Mouse (Mus musculus) CH12.LX (cell line): ENCODE data around the gene F2. TPM values are rescaled to one million over a fixed set of nuclear protein-coding genes. Genes with fewer than 3 reads are reported as not detected.

Experiments
- DNase-seq: peaks from one replicate; pipeline ENCODE4 v3.0.0-alpha.2; 2013; ENCODE audit errors: extremely low read depth
- H3K27ac ChIP-seq: 2 replicates; pipeline ENCODE4 v1.5.1; 2012; ENCODE audit warnings: low read depth, mild to moderate bottlenecking, control low read depth, moderate library complexity; ENCODE audit not compliant: insufficient read depth
- H3K27me3 ChIP-seq: replicated peaks from 2 replicates; pipeline ENCODE3; 2012; ENCODE audit warnings: inconsistent platforms
- H3K36me3 ChIP-seq, 2 experiments: replicated peaks in 1 of 2; 2 replicates each; pipeline versions ENCODE3 to v1.6.1; 2012; ENCODE audit warnings: inconsistent platforms in 1 of 2, low read length in 1 of 2, mild to moderate bottlenecking in 1 of 2, mixed read lengths in 1 of 2, moderate library complexity in 1 of 2; ENCODE audit not compliant: control insufficient read depth in 1 of 2, insufficient read depth in 1 of 2
- H3K4me1 ChIP-seq, 2 experiments: 2 replicates each; pipeline ENCODE4 v1.6.1; 2012; ENCODE audit warnings: inconsistent platforms in 1 of 2, moderate library complexity in 1 of 2; ENCODE audit not compliant: insufficient read depth in 2 of 2, control insufficient read depth in 1 of 2
- H3K4me2 ChIP-seq: 2 replicates; pipeline ENCODE4 v1.6.1; 2012; ENCODE audit warnings: low read depth, mild to moderate bottlenecking, control low read depth; ENCODE audit not compliant: poor library complexity, insufficient read depth, severe bottlenecking
- H3K4me3 ChIP-seq, 3 experiments: fragments of 150-350 bp in 1 of 3; sonication (generic) in 1 of 3; replicated peaks in 1 of 3; 2 replicates each; pipeline versions ENCODE3 to v1.5.1; 2011 to 2012; ENCODE audit warnings: low read depth in 2 of 3, low read length in 2 of 3, mild to moderate bottlenecking in 2 of 3, moderate library complexity in 2 of 3, control low read depth in 1 of 3, improper control_type of control experiment in 1 of 3, inconsistent platforms in 1 of 3, mixed read lengths in 1 of 3; ENCODE audit not compliant: poor library complexity in 1 of 3
- H3K79me2 ChIP-seq: replicated peaks from 2 replicates; pipeline ENCODE4 v1.6.1; 2012; ENCODE audit warnings: mild to moderate bottlenecking, moderate library complexity; ENCODE audit not compliant: control insufficient read depth, poor library complexity, insufficient read depth, severe bottlenecking; ENCODE audit errors: extremely low read depth
- H3K9ac ChIP-seq: 2 replicates; pipeline ENCODE4 v1.6.1; 2012; ENCODE audit warnings: low read depth, mild to moderate bottlenecking, control low read depth, moderate library complexity; ENCODE audit not compliant: insufficient read depth
- H3K9me3 ChIP-seq: replicated peaks from 2 replicates; pipeline ENCODE3; 2012; ENCODE audit warnings: low read length, inconsistent platforms, mixed read lengths
- CHD2 ChIP-seq: IDR thresholded peaks from 2 replicates; pipeline ENCODE4 v1.6.1; 2011; ENCODE audit warnings: low read length, improper control_type of control experiment
- E2F4 ChIP-seq: IDR thresholded peaks from 2 replicates; pipeline ENCODE4 v1.6.1; 2011; ENCODE audit warnings: low read depth, low read length, improper control_type of control experiment; ENCODE audit not compliant: insufficient replicate concordance
- GABPA ChIP-seq: IDR thresholded peaks from 2 replicates; pipeline ENCODE4 v1.6.1; 2012; ENCODE audit warnings: low read depth, low read length, improper control_type of control experiment, inconsistent platforms; ENCODE audit not compliant: insufficient replicate concordance
- IRF4 ChIP-seq: IDR thresholded peaks from 2 replicates; pipeline ENCODE4 v1.6.1; 2014; ENCODE audit warnings: low read depth, mild to moderate bottlenecking, inconsistent platforms, low read length, improper control_type of control experiment
- JUND ChIP-seq: conservative IDR thresholded peaks from 2 replicates; pipeline ENCODE4 v1.6.1; 2011; ENCODE audit warnings: low read depth, low read length, improper control_type of control experiment
- KAT2A ChIP-seq: IDR thresholded peaks from 2 replicates; pipeline ENCODE4 v1.6.1; 2012; ENCODE audit warnings: low read length, improper control_type of control experiment, inconsistent platforms; ENCODE audit not compliant: insufficient replicate concordance
- MAX ChIP-seq: IDR thresholded peaks from 2 replicates; pipeline ENCODE4 v1.6.1; 2011; ENCODE audit warnings: low read length, improper control_type of control experiment
- MAZ ChIP-seq: IDR thresholded peaks from 2 replicates; pipeline ENCODE4 v1.6.1; 2012; ENCODE audit warnings: low read depth, mild to moderate bottlenecking, inconsistent platforms, low read length, improper control_type of control experiment, moderate library complexity
- MXI1 ChIP-seq: IDR thresholded peaks from 2 replicates; pipeline ENCODE4 v1.6.1; 2011; ENCODE audit warnings: mild to moderate bottlenecking, low read depth, low read length, improper control_type of control experiment
- NELFE ChIP-seq: IDR thresholded peaks from 2 replicates; pipeline ENCODE4 v1.6.1; 2011; ENCODE audit warnings: low read depth, low read length, improper control_type of control experiment
- NRF1 ChIP-seq: IDR thresholded peaks from 2 replicates; pipeline ENCODE4 v1.6.1; 2014; ENCODE audit warnings: low read depth, mild to moderate bottlenecking, inconsistent platforms, low read length, improper control_type of control experiment, moderate library complexity
- PAX5 ChIP-seq: IDR thresholded peaks from 2 replicates; pipeline ENCODE4 v1.6.1; 2012; ENCODE audit warnings: low read length, inconsistent platforms, mixed read lengths
- POLR2A ChIP-seq: IDR thresholded peaks from 2 replicates; pipeline ENCODE4 v1.6.1; 2011; ENCODE audit warnings: low read depth, mild to moderate bottlenecking, improper control_type of control experiment, low read length
- SIN3A ChIP-seq: IDR thresholded peaks from 2 replicates; pipeline ENCODE4 v1.6.1; 2012; ENCODE audit warnings: low read length, improper control_type of control experiment, inconsistent platforms
- TBP ChIP-seq: conservative IDR thresholded peaks from 2 replicates; pipeline ENCODE4 v1.6.1; 2011; ENCODE audit warnings: low read depth, low read length, improper control_type of control experiment
- TCF12 ChIP-seq: IDR thresholded peaks from 2 replicates; pipeline ENCODE4 v1.6.1; 2014; ENCODE audit warnings: low read depth, mild to moderate bottlenecking, inconsistent platforms, low read length, improper control_type of control experiment
- UBTF ChIP-seq: IDR thresholded peaks from 2 replicates; pipeline ENCODE4 v1.6.1; 2012; ENCODE audit warnings: low read depth, mild to moderate bottlenecking, inconsistent platforms, low read length, improper control_type of control experiment, moderate library complexity
- USF1 ChIP-seq: IDR thresholded peaks from 2 replicates; pipeline ENCODE4 v1.6.1; 2014; ENCODE audit warnings: low read depth, mild to moderate bottlenecking, inconsistent platforms, low read length, improper control_type of control experiment
- USF2 ChIP-seq: conservative IDR thresholded peaks from 2 replicates; pipeline ENCODE4 v1.6.1; 2011; ENCODE audit warnings: low read depth, low read length, improper control_type of control experiment
- ZC3H11A ChIP-seq: IDR thresholded peaks from 2 replicates; pipeline ENCODE4 v1.6.1; 2012; ENCODE audit warnings: low read depth, mild to moderate bottlenecking, inconsistent platforms, low read length, improper control_type of control experiment
- ZKSCAN1 ChIP-seq: IDR thresholded peaks from 2 replicates; pipeline ENCODE4 v1.6.1; 2012; ENCODE audit warnings: low read depth, inconsistent platforms, low read length, improper control_type of control experiment, borderline replicate concordance
- ZNF384 ChIP-seq: IDR thresholded peaks from 2 replicates; pipeline ENCODE4 v1.6.1; 2012; ENCODE audit warnings: low read depth, low read length, improper control_type of control experiment, inconsistent platforms
- dilution Hi-C: fragments of 300-500 bp; cut with MboI; formaldehyde crosslinking; loops from 2 replicates; pipeline ENCODE4 v1.14.3; 2020; ENCODE audit warnings: low sequenced_read_pairs; ENCODE audit not compliant: extremely low pct_unique_long_range_greater_than_20kb, extremely low pct_ligation_motif_present
- in situ Hi-C: fragments of 300-500 bp; cut with MboI; formaldehyde crosslinking; loops from 3 replicates; pipeline ENCODE4 v1.14.3; 2019; ENCODE audit warnings: low sequenced_read_pairs, low pct_ligation_motif_present, low pct_unique_long_range_greater_than_20kb, mixed read lengths
- polyA plus RNA-seq: library from polyadenylated mRNA; unstranded; fragments of >175 nt; gene quantifications from 2 replicates; pipeline ENCODE4 v1.2.1, GENCODE M21; 2012; ENCODE audit warnings: low read depth; ENCODE audit not compliant: insufficient read length
- total RNA-seq, 2 experiments: library from RNA; depleted of rRNA; stranded (reverse); fragments of 300-350 nt in 1 of 2; fragments of >200 nt in 1 of 2; gene quantifications; 2 replicates each; pipeline ENCODE4 v1.2.3; 2012 to 2014

Gene F2
- total and polyA plus RNA-seq, 3 experiments, result 0.04 TPM; not detected in 2

- in situ Hi-C loops (no loop called here), dilution Hi-C loops (no loop called here)
- DNase-seq, result no peak
Observed at GRCm38 (mm10) chr2:91655827-91656226, 19.6 kb upstream of the F2 start.

DNA sequence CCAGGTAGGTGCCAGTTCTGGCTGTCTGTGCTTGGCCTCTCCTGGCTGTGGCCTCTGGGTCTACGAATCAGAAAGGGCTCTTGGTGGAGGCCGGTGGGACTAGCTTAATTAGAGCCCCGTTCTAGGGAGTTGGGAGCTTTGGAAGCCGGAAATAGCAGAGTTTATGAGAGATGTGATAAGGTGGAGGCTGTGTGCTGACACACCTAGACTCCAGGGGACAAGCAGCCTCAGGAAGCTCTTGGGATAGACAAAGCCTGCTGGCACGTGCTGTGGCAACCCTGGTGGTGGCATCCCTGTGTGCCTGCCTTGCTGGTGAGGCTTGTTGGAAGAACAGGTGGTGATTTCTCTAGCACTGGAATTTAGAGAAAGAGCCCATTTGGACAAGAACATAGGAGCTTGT is 19.2 kb upstream of the F2 start:
- peaks cover 54 to 87% of the 10 kb centered on the region in 2 experiments for H3K36me3 ChIP-seq
- peaks cover 2 to 11% of the 10 kb centered on the region in 2 experiments; a peak in 3 of 4 replicates for H3K4me1 ChIP-seq
- DNase-seq, result no peak
- no peak overlapping the region for H3K4me3 ChIP-seq
- no peak overlapping the region for H3K27ac ChIP-seq
- dilution Hi-C loops, result no loop called here
- H3K9me3 ChIP-seq, result no peaks in the 10 kb centered on the region
- H3K79me2 ChIP-seq, result peaks cover 10% of the 10 kb centered on the region
- no peak for TF ChIP-seq JUND
- TF ChIP-seq GABPA, result no peak
- no peak for TF ChIP-seq UBTF
- no peak for TF ChIP-seq MAX
- TF ChIP-seq IRF4, result no peak
- TF ChIP-seq E2F4, result no peak
- no peak for TF ChIP-seq ZNF384
- no peak for TF ChIP-seq USF2
- TF ChIP-seq SIN3A, result no peak
- no peak for TF ChIP-seq USF1
- no peak for TF ChIP-seq KAT2A
- TF ChIP-seq TCF12, result no peak
- no peak for TF ChIP-seq POLR2A
- TF ChIP-seq NELFE, result no peak
- TF ChIP-seq, all 38 proteins: peak for 0
- no peak overlapping the region for H3K9ac ChIP-seq
- H3K4me2 ChIP-seq, result no peak overlapping the region
- no peaks in the 10 kb centered on the region for H3K27me3 ChIP-seq
- in situ Hi-C loops, result no loop called here

More at GRCm38 (mm10) chr2:91655827-91656226, 19.6 kb upstream of the F2 start:
- peaks cover 6% of the 10 kb centered on the region; the same call in 1 of the 2 replicates for H3K79me2 ChIP-seq
- no peaks in the 10 kb centered on the region for H3K27me3 ChIP-seq
- no peak overlapping the region for H3K4me2 ChIP-seq
- no peaks in the 10 kb centered on the region for H3K9me3 ChIP-seq
- TF ChIP-seq MAZ, result no peak
- TF ChIP-seq ZNF384, result no peak
- TF ChIP-seq ZC3H11A, result no peak
- TF ChIP-seq CHD2, result no peak
- no peak for TF ChIP-seq PAX5
- TF ChIP-seq TBP, result no peak
- TF ChIP-seq UBTF, result no peak
- no peak for TF ChIP-seq ZKSCAN1
- no peak for TF ChIP-seq NELFE
- no peak for TF ChIP-seq NRF1
- no peak for TF ChIP-seq MXI1
- peaks cover 2 to 11% of the 10 kb centered on the region in 2 experiments; a peak in 3 of 4 replicates for H3K4me1 ChIP-seq
- no peak overlapping the region for H3K4me3 ChIP-seq
- no peak overlapping the region for H3K9ac ChIP-seq
- H3K36me3 ChIP-seq, result peaks cover 55 to 88% of the 10 kb centered on the region in 2 experiments
- H3K27ac ChIP-seq, result no peak overlapping the region
